Mouse (Mus musculus) heart, adult 2 months (tissue): ENCODE measurements around the gene Ppm1h. TPM values are rescaled to one million over a fixed set of nuclear protein-coding genes. Genes with fewer than 3 reads are reported as not detected.

Source experiments
- DNase-seq, 2 experiments: peaks; one replicate each; pipeline ENCODE4 v3.0.0; 2021
- H3K27ac ChIP-seq: fragments of 200-600 bp; 2 replicates; pipeline ENCODE4 v1.8.1; 2022
- H3K27me3 ChIP-seq: fragments of 200-500 bp; 2 replicates; pipeline ENCODE4 v1.6.1; 2012; ENCODE audit warnings: mild to moderate bottlenecking, low read length, inconsistent platforms, mixed read lengths; ENCODE audit not compliant: control insufficient read depth, insufficient read depth
- H3K36me3 ChIP-seq: fragments of 200-500 bp; 2 replicates; pipeline ENCODE4 v1.6.1; 2012; ENCODE audit warnings: low read length, inconsistent platforms; ENCODE audit not compliant: control insufficient read depth, insufficient read depth
- H3K4me1 ChIP-seq: fragments of 200-500 bp; 2 replicates; pipeline ENCODE4 v1.6.1; 2011; ENCODE audit warnings: low read length; ENCODE audit not compliant: control insufficient read depth, insufficient read depth
- H3K4me3 ChIP-seq: fragments of 200-600 bp; 2 replicates; pipeline ENCODE4 v1.8.1; 2022
- H3K79me2 ChIP-seq: fragments of 200-500 bp; replicated peaks from 2 replicates; pipeline ENCODE4 v1.6.1; 2012; ENCODE audit warnings: mild to moderate bottlenecking, inconsistent platforms, low read length, moderate library complexity, mixed read lengths; ENCODE audit not compliant: control insufficient read depth, insufficient read depth
- H3K9ac ChIP-seq: fragments of 200-500 bp; 2 replicates; pipeline ENCODE4 v1.6.1; 2012; ENCODE audit warnings: low read depth, mild to moderate bottlenecking, control low read depth, inconsistent platforms, low read length, mixed read lengths
- CTCF ChIP-seq: fragments of 200-600 bp; IDR thresholded peaks from 2 replicates; pipeline ENCODE4 v1.8.1; 2022; ENCODE audit warnings: antibody characterized with exemption, mild to moderate bottlenecking, moderate library complexity
- EP300 ChIP-seq: fragments of 200-500 bp; IDR thresholded peaks from 2 replicates; pipeline ENCODE4 v1.6.1; 2011; ENCODE audit warnings: low read depth, low read length, control low read depth; ENCODE audit not compliant: insufficient read depth
- POLR2A ChIP-seq: fragments of 200-500 bp; IDR thresholded peaks from 2 replicates; pipeline ENCODE4 v1.6.1; 2011; ENCODE audit warnings: mild to moderate bottlenecking, low read depth, low read length, control low read depth; ENCODE audit not compliant: insufficient read depth
- WGBS: fragments of 180-500 bp; shearing (Covaris S2); methylation state at CpG from one replicate; pipeline ENCODE4 v1.1.7; 2018; 5-methylcytosine and 5-hydroxymethylcytosine counted together
- intact Hi-C: fragments of 180-260 bp; cut with DNase I; formaldehyde crosslinking; loops from one replicate; pipeline ENCODE4 v1.15.1; 2025
- polyA plus RNA-seq: library from polyadenylated mRNA; depleted of rRNA; stranded (reverse); fragments of >200 nt; gene quantifications from 2 replicates; pipeline ENCODE4 v1.2.3, GENCODE M21; 2012
- total RNA-seq, 2 experiments: library from RNA; stranded (reverse); gene quantifications; 2 replicates each; pipeline ENCODE4 v1.2.3; 2021

Gene Ppm1h
- total and polyA plus RNA-seq, 3 experiments, result 4.5 to 7.8 (median 6.4) TPM

GRCm38 (mm10) chr10:122765992-122766391 lies 87.4 kb downstream of the Ppm1h start:
- no peak for DNase-seq
- Histone ChIP-seq H3K9ac (no peak overlapping the region), H3K79me2 (no peaks in the 10 kb centered on the region), H3K27ac (peak overlapping the region; percentile 80), H3K27me3 (no peaks in the 10 kb centered on the region), H3K4me3 (no peak overlapping the region), H3K4me1 (peaks cover 7% of the 10 kb centered on the region), H3K36me3 (peaks cover 3% of the 10 kb centered on the region; the same call in 1 of the 2 replicates)
- TF ChIP-seq CTCF (no peak), POLR2A (no peak), EP300 (no peak)
- intact Hi-C loops, result loop anchor here (10.0 kb wide), 1 partner anchor 91 kb away; the partner anchor contains the start of gene Ppm1h
- WGBS, result 29% methylated on average over 8 of the region's 8 CpGs

DNA sequence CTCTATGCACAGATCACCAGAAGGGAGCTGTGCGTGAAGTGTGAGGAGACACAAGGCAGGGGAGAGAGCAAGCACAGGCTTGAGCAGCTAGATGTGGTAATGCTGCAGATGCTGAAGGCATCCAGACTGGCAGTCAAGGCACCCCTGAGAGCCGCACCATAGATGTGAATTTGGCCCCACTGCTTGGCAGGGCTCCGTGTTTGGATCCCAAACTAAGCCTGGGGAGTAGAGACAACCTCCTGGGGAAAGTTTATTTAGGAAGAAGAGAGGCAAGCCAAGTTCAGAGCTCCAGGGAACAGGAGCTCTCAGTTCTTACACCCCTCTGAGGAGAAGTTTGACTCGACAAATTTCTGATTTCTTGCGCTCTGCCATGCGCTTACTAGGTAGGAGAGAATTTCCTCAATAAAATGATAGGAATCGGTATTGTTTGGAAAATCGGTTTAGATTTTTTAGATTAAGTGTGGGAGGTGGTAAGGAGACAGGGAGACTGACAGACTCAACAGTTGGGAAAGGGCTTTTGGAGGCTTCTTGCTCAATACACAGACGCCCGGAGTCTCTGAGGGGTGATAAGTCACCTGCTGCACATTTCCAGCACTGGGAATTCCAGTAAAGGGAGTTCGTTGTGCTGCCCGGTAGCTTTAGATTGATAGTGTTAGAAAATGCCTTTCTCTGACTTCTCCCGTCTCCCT lies 89.8 kb downstream of the Ppm1h start:
- Histone ChIP-seq H3K9ac (no peak overlapping the region), H3K79me2 (no peaks in the 10 kb centered on the region), H3K4me3 (no peak overlapping the region), H3K27ac (no peak overlapping the region), H3K27me3 (no peaks in the 10 kb centered on the region), H3K36me3 (peaks cover 3% of the 10 kb centered on the region; the same call in 1 of the 2 replicates), H3K4me1 (peaks cover 5% of the 10 kb centered on the region)
- WGBS, result 70% methylated on average over 13 of the region's 13 CpGs
- DNase-seq, result no peak
- intact Hi-C loops, result loop anchor here (10.0 kb wide), 1 partner anchor 94 kb away; the partner anchor contains the start of gene Ppm1h
- no peak for TF ChIP-seq CTCF
- no peak for TF ChIP-seq EP300

GRCm38 (mm10) chr10:122768893-122769341 lies 90.4 kb downstream of the Ppm1h start:
- DNase-seq, result no peak
- no peak overlapping the region for H3K9ac ChIP-seq
- peaks cover 3% of the 10 kb centered on the region; the same call in 1 of the 2 replicates for H3K36me3 ChIP-seq
- H3K27me3 ChIP-seq, result no peaks in the 10 kb centered on the region
- peaks cover 5% of the 10 kb centered on the region for H3K4me1 ChIP-seq
- TF ChIP-seq POLR2A (no peak), CTCF (no peak), EP300 (no peak)
- intact Hi-C loops, result loop anchor here (10.0 kb wide), 1 partner anchor 94 kb away; the partner anchor contains the start of gene Ppm1h
- WGBS, result 65% methylated on average over 6 of the region's 6 CpGs
- no peak overlapping the region for H3K4me3 ChIP-seq
- no peak overlapping the region for H3K27ac ChIP-seq
- no peaks in the 10 kb centered on the region for H3K79me2 ChIP-seq

GRCm38 (mm10) chr10:122770337-122770736 lies 91.8 kb downstream of the Ppm1h start:
- no peak for DNase-seq
- Histone ChIP-seq H3K4me3 (no peak overlapping the region), H3K27ac (no peak overlapping the region), H3K9ac (no peak overlapping the region), H3K27me3 (no peaks in the 10 kb centered on the region), H3K36me3 (no peaks in the 10 kb centered on the region), H3K79me2 (no peaks in the 10 kb centered on the region), H3K4me1 (peaks cover 4% of the 10 kb centered on the region)
- 59% methylated on average over 7 of the region's 7 CpGs for WGBS
- TF ChIP-seq POLR2A (no peak), CTCF (no peak), EP300 (no peak)
- intact Hi-C loops, result no loop called here

GRCm38 (mm10) chr10:122770987-122771386 lies 92.4 kb downstream of the Ppm1h start:
- Histone ChIP-seq H3K27me3 (no peaks in the 10 kb centered on the region), H3K4me1 (peaks cover 2% of the 10 kb centered on the region), H3K9ac (no peak overlapping the region), H3K79me2 (no peaks in the 10 kb centered on the region), H3K36me3 (no peaks in the 10 kb centered on the region), H3K27ac (no peak overlapping the region), H3K4me3 (no peak overlapping the region)
- DNase-seq, result no peak
- WGBS, result 57% methylated on average over 5 of the region's 5 CpGs
- intact Hi-C loops, result no loop called here
- TF ChIP-seq POLR2A, result no peak
- TF ChIP-seq CTCF, result no peak
- no peak for TF ChIP-seq EP300

GRCm38 (mm10) chr10:122774169-122774568 lies 95.6 kb downstream of the Ppm1h start:
- Histone ChIP-seq H3K9ac (no peak overlapping the region), H3K27me3 (no peaks in the 10 kb centered on the region), H3K36me3 (no peaks in the 10 kb centered on the region), H3K79me2 (no peaks in the 10 kb centered on the region), H3K4me1 (peaks cover 4% of the 10 kb centered on the region), H3K4me3 (no peak overlapping the region), H3K27ac (no peak overlapping the region)
- intact Hi-C loops, result no loop called here
- TF ChIP-seq CTCF (no peak), EP300 (no peak), POLR2A (no peak)
- no peak for DNase-seq
- 90% methylated on average over 7 of the region's 7 CpGs for WGBS
